8 mouse cellular contexts compared by ENCODE assay signal in genomic region chr1:153331796-153332443, GRCm38 (mm10). TPM values are rescaled to one million over a fixed set of nuclear protein-coding genes. Genes with fewer than 3 reads are reported as not detected.
DNase-seq lines count a peak whose midpoint lies in the region; ATAC-seq lines count a peak whose summit lies in the region.

No protein-coding gene starts in this region.

- peak overlapping the region; percentile 95 for H3K4me2 ChIP-seq in embryonic facial prominence, embryonic 13.5 days
- peak overlapping the region; percentile 80 for H3K4me2 ChIP-seq in heart, embryonic 16.5 days (ENCODE audit: low read depth, low read length)

- H3K27ac ChIP-seq in embryonic facial prominence, embryonic 13.5 days = peak overlapping the region; percentile 89
- peak overlapping the region; percentile 93 for H3K27ac ChIP-seq in heart, embryonic 16.5 days (ENCODE audit: low read length)

- H3K36me3 ChIP-seq in embryonic facial prominence, embryonic 13.5 days = no peaks in the 10 kb centered on the region
- H3K36me3 ChIP-seq in heart, embryonic 16.5 days (ENCODE audit: control insufficient read depth, insufficient read depth) = peaks cover 2% of the 10 kb centered on the region; the same call in 1 of the 2 replicates

- ATAC-seq in embryonic facial prominence, embryonic 13.5 days (ENCODE audit: insufficient number of reproducible peaks, insufficient read depth, low FRiP score, low TSS enrichment, low read depth) = peak; percentile 61; the same call in 1 of the 2 replicates
- peak; percentile 19 for ATAC-seq in heart, embryonic 16.5 days (replicated peaks; ENCODE audit: extremely low read depth, insufficient read depth, low FRiP score)

- H3K9ac ChIP-seq in embryonic facial prominence, embryonic 13.5 days = peak overlapping the region; percentile 87
- H3K9ac ChIP-seq in heart, embryonic 16.5 days (ENCODE audit: low read length) = peak overlapping the region; percentile 90

- no peaks in the 10 kb centered on the region for H3K9me3 ChIP-seq in embryonic facial prominence, embryonic 13.5 days
- no peaks in the 10 kb centered on the region for H3K9me3 ChIP-seq in heart, embryonic 16.5 days (replicated peaks; ENCODE audit: control insufficient read depth, low read length)

- no peaks in the 10 kb centered on the region for H3K27me3 ChIP-seq in embryonic facial prominence, embryonic 13.5 days
- no peaks in the 10 kb centered on the region for H3K27me3 ChIP-seq in heart, embryonic 16.5 days (ENCODE audit: control insufficient read depth, insufficient read depth, low read length)

- peak; percentile 21 to 41 for DNase-seq in CD8-positive naive resting alpha-beta T cell, adult 2 months (ENCODE audit: low read depth in 2 of 2, low spot score in 2 of 2)
- peak; percentile 54 for DNase-seq in ZHBTc4 (ENCODE audit: low read depth, low spot score)
- peak; percentile 67 to 83 for DNase-seq in kidney, postnatal 36 days
- peak; percentile 65 for DNase-seq in lung, postnatal 14 days
- peak; percentile 56 for DNase-seq in ovary, postnatal 36 days (ENCODE audit: low spot score)
- DNase-seq in urinary bladder, postnatal 36 days (ENCODE audit: low spot score in 2 of 2) = peak; percentile 48 to 55

- H3K4me1 ChIP-seq in embryonic facial prominence, embryonic 13.5 days = peaks cover 30% of the 10 kb centered on the region
- peaks cover 30% of the 10 kb centered on the region for H3K4me1 ChIP-seq in heart, embryonic 16.5 days (ENCODE audit: control insufficient read depth, insufficient read depth, low read length)

- under 1% methylated on average over 42 of the region's 42 CpGs for WGBS in embryonic facial prominence, embryonic 13.5 days
- under 1% methylated on average over 42 of the region's 42 CpGs for WGBS in heart, embryonic 16.5 days

- H3K4me3 ChIP-seq in embryonic facial prominence, embryonic 13.5 days = peak overlapping the region; percentile 83
- peak overlapping the region; percentile 70 for H3K4me3 ChIP-seq in heart, embryonic 16.5 days (ENCODE audit: low read length)

RNA-seq across cellular contexts. Expression of gene Lamc1, which starts 0.7 kb away (rescaled TPM):
- 35.9 and 41.9 TPM in 2 replicates for polyA plus RNA-seq in embryonic facial prominence, embryonic 13.5 days (2015; fragmentation: Nextera tagmentation; extraction: Ambion mirVana)
- 73.8 and 85.3 TPM in 2 replicates for polyA plus RNA-seq in heart, embryonic 16.5 days (2015; fragmentation: Nextera tagmentation; extraction: Ambion mirVana)

Comparison
In these comparisons a context has a peak if more than half of its experiments do, and no peak if none do; other contexts are left out.
1. Peak in every context shown above with its lines: DNase-seq, ATAC-seq, H3K4me3 ChIP-seq and H3K27ac ChIP-seq.